Mouse (Mus musculus) hematopoietic stem cell, adult 5-6 weeks (primary cell): ENCODE measurements around the gene Mrpl51. TPM values are rescaled to one million over a fixed set of nuclear protein-coding genes. Genes with fewer than 3 reads are reported as not detected.

Experiments
- ATAC-seq, 2 experiments: fragments of 125-278 bp in 1 of 2; replicated peaks in 1 of 2; 2 replicates each; pipeline ENCODE4 v1.8.0; 2016 to 2017; ENCODE audit warnings: inconsistent platforms in 2 of 2, mild to moderate bottlenecking in 2 of 2, moderate number of reproducible peaks in 2 of 2, low read depth in 1 of 2, moderate TSS enrichment in 1 of 2; ENCODE audit not compliant: low FRiP score in 2 of 2, poor library complexity in 2 of 2, severe bottlenecking in 2 of 2, insufficient read depth in 1 of 2, low TSS enrichment in 1 of 2
- total RNA-seq: library from RNA; stranded (forward); fragments of 172-1452, 232-1000 nt; gene quantifications from 2 replicates; pipeline ENCODE4 v1.2.3, GENCODE M21; 2017

Gene Mrpl51
- total RNA-seq, 1 experiment from 2014 or later = 72.6 TPM

DNA sequence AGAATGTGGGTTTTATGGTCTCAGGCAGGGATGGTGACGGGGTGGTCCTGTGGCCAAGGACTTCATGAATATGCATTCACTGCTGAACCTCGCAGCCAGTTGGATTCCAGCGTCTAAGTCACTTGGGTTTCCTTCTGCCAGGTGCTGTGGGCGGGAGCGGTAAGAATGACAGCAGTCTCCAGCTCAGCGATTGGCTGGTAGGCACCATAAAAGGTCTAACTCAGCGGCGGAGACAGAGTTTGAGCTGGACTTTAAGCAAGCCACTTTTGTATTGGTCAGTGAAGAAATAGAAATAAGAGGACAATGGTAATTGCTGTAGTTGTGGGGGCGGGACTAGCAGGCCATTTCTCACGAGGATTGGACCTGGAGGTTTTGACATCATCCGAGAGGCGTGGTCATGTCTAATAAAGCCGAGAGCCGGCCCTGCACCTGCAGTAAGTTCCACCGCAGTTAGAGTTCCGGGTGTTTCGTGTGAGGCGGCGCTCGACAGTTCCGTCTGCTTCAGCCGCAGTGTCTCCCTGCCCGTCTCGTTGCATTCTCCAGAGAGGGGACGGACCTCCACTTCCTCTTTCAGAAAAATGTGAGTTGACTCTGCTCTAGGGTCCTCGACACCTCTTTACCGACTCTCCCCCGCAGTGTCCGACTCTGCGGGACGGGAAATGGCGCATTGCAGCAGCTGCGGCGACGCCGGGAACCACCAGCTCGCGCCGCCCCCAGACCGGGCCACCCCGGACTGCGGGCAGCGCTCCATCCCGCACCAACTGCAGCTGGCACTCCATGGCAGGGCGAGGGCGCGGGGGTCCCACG lies 23.8 kb downstream of the Mrpl51 start, which contains the start of gene Vamp1:
Vamp1 (plus strand) TSS at position 404 of the 807 bp plus-strand sequence.
- ATAC-seq = peak; percentile 87 to 92

DNA sequence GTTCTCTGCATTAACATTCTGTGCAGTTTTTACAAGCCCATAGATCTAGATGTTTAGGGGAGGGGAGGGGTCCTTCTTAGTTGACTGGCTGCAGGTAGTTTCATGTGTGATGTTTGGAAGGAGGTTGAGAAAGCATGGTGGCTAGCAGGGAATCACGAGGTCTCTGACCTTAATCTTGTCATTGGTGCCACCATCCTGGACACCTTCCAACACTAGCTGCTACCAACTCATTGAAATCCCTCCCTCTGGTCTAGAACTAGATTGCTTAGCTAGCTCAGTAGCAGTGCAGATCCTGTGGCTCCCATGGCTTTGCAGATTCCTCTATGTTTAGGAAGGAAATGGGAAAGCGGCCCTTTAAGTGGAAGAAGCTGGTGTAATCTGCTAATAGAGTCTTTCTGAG lies 25.3 kb downstream of the Mrpl51 start:
- ATAC-seq = no peak

DNA sequence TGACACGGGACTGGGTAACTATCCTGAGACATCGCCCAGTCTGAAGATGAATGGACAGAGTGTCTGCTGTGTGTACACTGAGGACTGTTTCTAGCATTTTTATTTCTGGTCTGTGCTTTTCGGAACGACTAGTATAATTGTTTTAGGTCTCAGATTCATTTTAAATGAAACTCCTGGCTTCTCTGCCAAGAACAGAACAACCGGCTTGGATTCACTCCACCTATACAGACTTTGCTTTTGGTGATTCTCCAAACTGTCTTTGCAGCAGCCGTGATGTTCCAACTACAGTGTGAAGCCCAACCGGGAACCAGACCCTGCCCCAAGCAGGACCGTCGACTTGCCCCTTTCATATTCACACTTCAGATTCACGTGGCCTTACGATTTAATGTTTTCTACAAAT lies 26.3 kb downstream of the Mrpl51 start:
- ATAC-seq = no peak

DNA sequence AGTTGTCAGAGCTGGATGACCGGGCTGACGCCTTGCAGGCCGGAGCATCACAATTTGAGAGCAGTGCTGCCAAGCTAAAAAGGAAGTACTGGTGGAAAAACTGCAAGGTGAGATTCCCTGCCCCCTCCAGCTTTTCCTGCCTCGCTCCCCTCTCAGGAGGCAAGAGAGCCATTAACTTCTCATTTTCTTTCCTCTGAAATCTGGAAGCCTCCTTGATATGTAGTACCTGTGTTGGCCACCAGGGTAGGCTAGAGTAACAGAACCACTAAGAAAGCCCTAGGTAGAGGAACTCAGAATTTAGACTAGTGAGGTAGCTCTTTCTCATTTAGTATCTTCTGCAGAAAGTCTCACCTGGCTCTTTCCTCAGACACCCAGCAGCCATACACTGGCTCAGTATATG lies 27.4 kb downstream of the Mrpl51 start:
- peak; percentile 14 to 24; a peak in 1 of 4 replicates for ATAC-seq

DNA sequence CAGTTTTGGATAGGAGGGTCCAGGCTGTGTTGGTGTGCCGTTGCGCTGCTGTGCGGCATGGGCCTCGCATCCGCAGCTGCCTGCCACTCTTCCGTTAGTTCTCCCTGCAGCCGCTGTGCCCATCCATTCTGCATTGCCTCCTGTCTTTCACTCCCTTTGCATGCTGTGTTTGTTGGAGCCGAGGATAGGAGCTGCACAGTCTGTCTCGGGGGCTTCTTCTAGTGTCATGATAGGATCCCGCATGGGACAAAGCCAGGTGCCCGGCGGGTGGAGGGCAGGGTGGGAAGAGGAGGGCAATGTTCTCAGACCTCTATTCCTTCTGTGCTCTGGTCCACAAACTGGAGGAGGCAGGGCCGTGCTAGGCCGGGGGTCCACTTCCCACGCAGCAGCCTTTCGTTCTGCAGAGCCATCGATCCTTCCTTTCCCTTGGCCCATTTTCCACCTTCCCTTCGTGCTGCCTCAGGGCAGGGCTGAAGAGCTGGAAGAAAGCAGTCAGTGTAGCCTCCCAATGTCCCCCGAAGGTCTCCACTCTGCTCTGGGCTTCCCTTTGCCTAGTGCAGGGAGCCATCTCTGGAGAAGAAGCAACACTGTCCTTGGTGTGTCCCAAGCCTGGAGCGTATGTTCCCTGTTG lies 29.6 kb downstream of the Mrpl51 start:
- no peak for ATAC-seq

DNA sequence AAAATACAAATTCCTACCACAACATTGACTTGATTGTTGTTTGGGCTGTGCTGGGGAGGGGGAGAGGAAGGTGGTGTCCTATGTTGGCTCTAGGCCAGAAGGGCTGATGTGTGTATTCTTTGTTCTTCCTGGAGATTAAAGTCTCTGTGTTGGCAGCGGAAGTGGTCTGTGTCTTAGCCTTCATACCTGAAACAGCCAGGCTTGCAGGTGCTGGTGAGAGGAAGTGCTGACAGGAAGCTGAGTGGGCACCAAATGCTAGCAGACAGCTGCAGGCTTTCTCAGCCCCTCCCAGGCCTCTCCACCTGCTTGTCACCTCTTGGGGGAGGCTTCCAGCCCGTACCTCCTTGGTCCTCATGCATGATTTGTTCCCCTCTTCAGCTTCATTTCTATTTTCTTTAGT lies 30.5 kb downstream of the Mrpl51 start:
- peak; percentile 65 to 66 for ATAC-seq

DNA sequence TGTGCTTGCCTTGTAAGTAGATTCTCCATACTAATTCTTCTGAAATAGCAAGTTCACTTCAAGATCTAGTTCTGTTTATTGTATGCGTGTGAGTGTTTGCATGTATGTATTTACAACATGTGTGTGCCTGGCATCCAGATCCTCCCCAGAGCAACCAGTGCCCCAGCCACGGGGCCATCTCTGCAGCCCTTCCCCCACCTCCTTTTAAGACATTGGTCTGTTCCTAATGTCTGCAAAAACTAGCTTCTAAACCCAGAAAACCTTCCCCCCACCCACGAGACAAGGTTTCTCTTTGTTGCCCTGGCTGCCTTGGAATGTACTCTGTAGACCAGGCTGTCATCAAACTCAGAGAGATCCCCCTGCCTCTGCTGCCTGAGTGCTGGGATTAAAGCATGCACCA lies 31.0 kb downstream of the Mrpl51 start:
- no peak for ATAC-seq

DNA sequence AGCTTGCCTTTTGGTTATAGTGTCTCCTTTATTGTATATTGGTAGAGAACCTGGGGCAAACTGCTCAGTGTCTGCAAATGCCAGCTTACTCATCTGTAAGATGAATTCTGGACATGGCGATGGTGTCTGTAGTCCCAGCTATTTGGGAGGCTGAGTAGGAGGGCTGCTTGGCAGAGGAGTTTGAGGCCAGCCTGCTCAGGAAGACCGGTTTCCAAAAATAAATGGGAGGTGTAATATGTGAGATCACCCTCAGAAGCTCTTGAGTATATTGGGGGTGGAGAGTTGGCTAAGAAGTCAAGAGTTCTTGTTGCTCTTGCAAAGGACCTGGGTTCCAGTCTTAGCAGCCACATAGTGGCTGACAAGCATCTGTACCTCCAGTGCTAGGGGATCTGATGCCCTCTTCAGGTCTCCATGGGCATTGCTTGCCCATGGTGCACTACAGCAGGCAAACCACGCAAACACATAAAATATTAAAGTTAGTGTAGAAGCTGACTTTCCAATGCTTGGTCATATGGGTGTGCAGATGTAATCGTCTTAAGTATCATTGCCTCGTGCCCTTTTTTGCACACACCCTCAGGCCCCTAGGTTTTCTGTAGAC lies 34.0 kb downstream of the Mrpl51 start:
- ATAC-seq = no peak

DNA sequence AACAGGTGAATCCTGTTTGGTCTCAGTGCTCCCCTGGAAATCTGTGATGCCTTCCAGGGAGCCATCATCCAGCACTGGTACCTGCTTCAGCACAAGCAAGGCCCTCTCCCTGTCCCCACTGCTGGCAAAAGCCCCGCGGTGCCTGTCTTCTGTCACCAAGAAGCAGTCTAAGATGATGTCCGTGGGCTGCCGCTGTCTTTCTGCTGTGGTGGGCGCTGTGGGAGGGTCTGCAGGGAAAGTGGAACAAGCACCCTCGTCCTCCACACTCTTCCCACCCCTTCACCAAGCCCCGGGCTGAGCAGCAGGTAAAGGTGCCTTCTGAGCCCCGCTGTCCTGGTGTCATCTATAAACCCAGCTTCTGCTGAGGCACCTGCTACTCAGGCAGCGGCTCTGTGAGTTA lies 39.0 kb downstream of the Mrpl51 start:
- ATAC-seq = no peak

DNA sequence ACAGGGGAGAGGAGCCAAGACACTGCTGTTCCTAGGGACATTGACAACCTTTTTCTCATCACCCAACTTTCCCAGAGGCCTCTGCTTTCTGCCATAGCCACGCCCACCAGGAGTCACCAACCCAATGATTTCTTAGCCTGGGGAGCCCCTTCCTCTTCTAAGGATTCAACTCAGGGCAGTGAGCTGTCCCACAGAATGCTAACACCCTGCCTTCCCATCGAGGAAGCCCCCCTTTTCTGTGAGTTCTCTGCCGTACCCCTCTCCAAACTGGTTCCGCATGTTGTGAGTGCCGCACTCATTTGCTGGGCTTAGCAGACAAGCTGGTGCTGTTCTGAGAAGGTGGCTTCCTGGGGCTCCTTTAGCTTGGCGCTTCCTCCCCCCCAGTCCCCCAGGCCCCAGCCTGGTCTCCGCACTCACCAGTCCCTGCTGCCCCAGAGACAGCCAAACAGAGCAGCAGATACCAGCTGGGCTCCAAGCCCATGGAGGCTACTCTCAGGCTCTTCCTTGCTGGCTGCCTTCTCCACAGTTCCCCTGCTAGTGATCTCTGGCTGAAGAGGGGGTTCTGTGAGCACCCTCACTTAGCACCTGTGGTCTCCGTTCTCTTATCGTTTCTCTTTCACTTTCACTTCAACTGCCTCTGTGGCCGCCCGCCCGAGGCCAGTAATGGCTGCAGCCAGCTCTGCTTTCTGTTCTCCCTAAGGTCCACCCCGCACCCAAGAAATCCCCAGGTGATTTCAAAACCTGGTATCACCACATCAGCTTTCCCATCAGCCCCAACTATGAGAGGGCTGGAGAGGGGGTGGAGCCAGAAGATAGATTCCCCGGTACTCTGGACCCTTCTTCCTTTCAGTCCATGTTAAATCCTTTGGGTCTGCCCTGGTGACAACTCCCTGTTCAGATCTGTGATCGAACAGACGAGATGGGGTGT lies 39.8 kb downstream of the Mrpl51 start, which contains the start of gene Tapbpl:
Tapbpl (minus strand) TSS at position 744 of the 928 bp plus-strand sequence.
- peak; percentile 76 to 83 for ATAC-seq

DNA sequence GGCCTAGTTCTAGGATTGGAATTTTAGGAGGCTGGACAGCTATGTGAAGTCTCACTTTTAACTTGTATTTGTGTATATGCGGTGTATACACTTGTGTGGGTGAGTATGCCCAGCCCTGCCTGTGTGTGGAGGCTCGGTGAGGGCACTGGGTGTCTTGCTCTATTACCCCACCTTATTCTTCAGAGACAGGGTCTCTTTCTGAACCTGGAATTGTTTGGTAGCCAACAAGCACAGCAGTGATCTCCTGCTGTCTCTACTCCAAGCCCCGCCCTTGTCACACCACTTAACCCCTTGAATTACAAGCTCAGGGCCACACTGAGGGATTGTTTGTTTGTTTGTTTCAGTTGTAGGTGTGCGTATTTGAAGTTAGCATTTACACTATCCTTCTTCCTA lies 40.4 kb downstream of the Mrpl51 start:
- ATAC-seq = 0 out of 4 replicates have a peak, but pooled peaks of 1 of the 2 experiments have one; percentile 5

DNA sequence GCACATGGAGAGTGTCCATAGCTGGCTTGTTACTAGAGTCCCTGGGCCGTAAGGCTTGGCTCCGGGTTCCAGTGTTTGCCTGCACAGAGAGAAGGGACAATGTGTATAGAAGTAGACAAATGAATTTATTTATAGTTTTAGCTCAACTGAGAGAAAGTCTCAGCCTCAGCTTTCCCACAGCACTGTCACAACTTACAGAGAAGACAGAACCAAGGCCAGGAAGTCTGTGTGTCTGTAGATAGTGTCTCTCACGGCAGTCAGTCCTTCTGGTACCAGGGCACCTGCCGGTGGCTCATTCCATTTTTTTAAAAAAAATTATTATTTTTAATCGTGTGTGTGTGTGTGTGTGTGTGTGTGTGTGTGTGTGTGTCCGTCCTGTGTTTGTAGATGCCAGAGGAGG lies 40.9 kb downstream of the Mrpl51 start:
- ATAC-seq = no peak

DNA sequence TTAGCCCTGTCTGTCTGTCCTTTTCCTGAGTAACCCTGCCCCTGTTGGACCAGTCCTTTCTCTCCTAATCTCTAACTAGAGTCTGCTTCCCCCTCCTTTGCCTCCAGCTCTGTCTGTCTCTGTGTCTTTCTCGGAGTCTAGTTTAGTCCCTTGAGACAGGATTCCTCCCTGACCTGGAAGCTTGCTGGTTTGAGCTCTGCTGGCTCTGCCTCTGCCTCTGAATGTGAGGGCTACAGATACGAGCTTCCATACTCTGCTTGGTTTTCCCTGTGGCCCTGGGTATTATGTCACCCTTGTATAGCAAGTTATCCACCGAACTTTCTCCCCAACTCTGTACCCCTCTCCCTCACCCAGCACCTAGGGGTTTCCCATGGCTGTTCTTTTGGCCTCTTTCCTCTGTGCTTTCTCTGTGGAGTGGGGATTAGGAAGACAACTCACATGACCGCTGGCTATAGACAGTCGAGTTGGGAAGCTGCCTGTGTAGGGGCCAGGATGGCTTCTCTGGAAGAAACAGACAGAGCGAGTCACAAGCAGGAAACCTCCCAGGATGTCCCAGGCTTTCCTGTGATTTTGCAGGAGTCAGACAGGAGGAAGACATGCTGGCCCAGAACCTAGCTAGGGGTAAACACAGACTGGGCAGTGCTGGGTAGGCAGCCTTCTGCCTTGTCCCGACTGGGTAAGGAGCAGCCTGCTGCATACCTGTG lies 42.4 kb downstream of the Mrpl51 start:
- ATAC-seq = no peak

DNA sequence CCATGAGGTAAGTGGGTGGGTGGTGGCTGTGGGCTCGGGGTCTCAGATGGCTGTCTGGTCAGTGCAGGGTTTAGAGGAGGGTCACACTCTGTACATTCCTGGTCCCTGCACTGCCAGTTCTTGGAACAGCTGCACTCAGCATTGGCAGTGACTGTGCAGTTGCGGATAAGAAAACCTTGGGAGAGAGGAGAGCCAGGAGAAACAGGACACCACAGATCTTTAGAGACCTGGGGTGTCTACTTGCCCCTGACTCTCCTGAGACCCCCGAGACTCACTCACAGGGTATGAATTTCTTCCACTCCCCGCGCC lies 42.9 kb downstream of the Mrpl51 start:
- no peak for ATAC-seq

DNA sequence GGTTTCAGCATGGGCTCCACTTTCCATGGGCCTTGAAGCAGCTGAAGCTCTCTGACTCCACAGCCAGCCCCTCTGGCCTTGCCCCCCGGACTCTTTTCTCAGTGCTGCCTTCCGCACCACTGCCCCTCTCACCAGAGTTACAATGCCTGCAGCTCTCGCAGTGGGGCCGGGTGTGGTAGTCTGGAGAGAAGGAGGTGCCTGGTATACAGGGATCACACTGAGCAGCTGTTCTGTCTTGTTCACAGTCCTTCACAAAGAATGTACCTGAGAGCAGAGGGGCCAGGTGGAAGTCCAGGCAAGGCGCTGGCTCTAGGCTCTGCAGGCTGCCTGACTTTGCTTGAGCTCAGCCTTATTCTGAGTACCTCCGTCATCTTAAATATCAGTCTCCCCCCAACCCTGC lies 44.7 kb downstream of the Mrpl51 start:
- no peak for ATAC-seq

DNA sequence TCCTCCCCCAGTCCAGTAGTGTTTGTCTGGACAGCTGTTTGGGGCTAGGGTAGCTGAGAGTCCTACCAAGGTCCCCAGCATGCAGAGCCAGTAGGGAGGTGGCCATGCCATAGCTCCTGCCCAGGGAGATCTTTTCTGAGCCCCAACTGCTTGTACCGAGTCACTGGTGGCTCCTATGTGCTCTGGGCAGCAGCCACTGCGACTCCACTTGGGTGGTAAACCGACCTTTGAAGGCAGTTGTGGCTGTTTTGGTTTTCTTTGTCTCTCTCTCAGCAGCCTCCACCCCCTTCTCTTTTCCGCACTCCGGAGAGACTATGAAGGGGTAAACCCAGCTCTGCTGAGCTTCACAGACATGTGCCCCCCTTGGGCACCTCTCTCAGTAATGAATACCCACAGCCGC lies 45.2 kb downstream of the Mrpl51 start, which contains the start of gene Cd27:
Cd27 (minus strand) TSS at position 229 of the 400 bp plus-strand sequence.
- ATAC-seq = no peak

DNA sequence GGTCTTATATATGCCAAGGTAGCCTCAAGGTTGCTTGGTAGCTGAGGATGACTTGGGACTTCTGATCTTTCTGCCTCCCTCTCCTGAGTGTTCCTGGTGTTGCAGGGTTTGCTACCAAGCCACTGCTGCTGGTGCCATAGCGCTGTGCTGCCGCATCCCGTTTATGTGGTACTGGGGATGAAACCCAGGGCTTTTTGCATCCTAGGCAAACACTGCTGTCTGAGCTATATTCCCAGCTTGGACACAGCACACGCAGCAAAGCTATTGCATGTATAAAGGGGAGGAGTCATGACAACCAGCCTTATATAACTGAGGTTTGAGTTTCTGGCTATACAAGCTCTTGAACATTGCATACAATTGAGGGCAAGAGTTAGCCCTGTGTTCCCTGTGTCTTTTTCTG lies 45.8 kb downstream of the Mrpl51 start:
- ATAC-seq = peak; percentile 18 to 27; a peak in 3 of 4 replicates
